Mouse (Mus musculus): ENCODE measurements around the gene Ccdc62. TPM values are rescaled to one million over a fixed set of nuclear protein-coding genes. Genes with fewer than 3 reads are reported as not detected.

Ccdc62 gene
- polyA plus RNA-seq, 2 experiments, result 6.6 to 9.2 TPM

- no peak for DNase-seq (ENCODE audit: low spot score)
- Histone ChIP-seq H3K27ac (replicated peaks; ENCODE audit: low read depth, low read length) (no peak overlapping the region), H3K36me3 (ENCODE audit: control insufficient read depth, insufficient read depth, low read length) (no peaks in the 10 kb centered on the region), H3K9ac (ENCODE audit: low read depth, low read length, severe bottlenecking) (no peak overlapping the region), H3K4me3 (replicated peaks; ENCODE audit: low read length) (no peak overlapping the region), H3K9me3 (ENCODE audit: control insufficient read depth, low read length) (no peaks in the 10 kb centered on the region), H3K4me2 (replicated peaks; ENCODE audit: low read depth, low read length, severe bottlenecking) (no peak overlapping the region), H3K27me3 (ENCODE audit: control insufficient read depth, insufficient read depth, low read length) (no peaks in the 10 kb centered on the region), H3K4me1 (ENCODE audit: control insufficient read depth, insufficient read depth, low read length) (no peaks in the 10 kb centered on the region; the same call in none of the 2 replicates)
- TF ChIP-seq POLR2A (IDR thresholded peaks at IDR 0.05; ENCODE audit: borderline replicate concordance, extremely low read depth, insufficient read depth, insufficient read length), result no peak
- ATAC-seq (ENCODE audit: low FRiP score, low read depth), result no peak
- 68% methylated on average over 5 of the region's 5 CpGs for WGBS
These were observed 47.7 kb downstream of the Ccdc62 start for GRCm38 (mm10) chr5:123978131-123978530.

- Histone ChIP-seq H3K27me3 (ENCODE audit: control insufficient read depth, insufficient read depth, low read length) (no peaks in the 10 kb centered on the region), H3K27ac (replicated peaks; ENCODE audit: low read depth, low read length) (no peak overlapping the region), H3K4me3 (replicated peaks; ENCODE audit: low read length) (no peak overlapping the region), H3K4me2 (replicated peaks; ENCODE audit: low read depth, low read length, severe bottlenecking) (no peak overlapping the region), H3K9me3 (ENCODE audit: control insufficient read depth, low read length) (no peaks in the 10 kb centered on the region), H3K36me3 (ENCODE audit: control insufficient read depth, insufficient read depth, low read length) (no peaks in the 10 kb centered on the region), H3K4me1 (ENCODE audit: control insufficient read depth, insufficient read depth, low read length) (no peaks in the 10 kb centered on the region; the same call in none of the 2 replicates), H3K9ac (ENCODE audit: low read depth, low read length, severe bottlenecking) (no peak overlapping the region)
- no peak for DNase-seq (ENCODE audit: low spot score)
- TF ChIP-seq POLR2A (IDR thresholded peaks at IDR 0.05; ENCODE audit: borderline replicate concordance, extremely low read depth, insufficient read depth, insufficient read length), result no peak
- 57% methylated on average over 18 of the region's 18 CpGs for WGBS
- no peak for ATAC-seq (ENCODE audit: low FRiP score, low read depth)
These were observed 48.9 kb downstream of the Ccdc62 start for GRCm38 (mm10) chr5:123979221-123979979.

- no peak overlapping the region for H3K9ac ChIP-seq (ENCODE audit: low read depth, low read length, severe bottlenecking)
- DNase-seq (ENCODE audit: low spot score), result no peak
- 54% methylated on average over 4 of the region's 4 CpGs for WGBS
- H3K4me2 ChIP-seq (replicated peaks; ENCODE audit: low read depth, low read length, severe bottlenecking), result no peak overlapping the region
- no peaks in the 10 kb centered on the region; the same call in 1 of the 2 replicates for H3K4me1 ChIP-seq (ENCODE audit: control insufficient read depth, insufficient read depth, low read length)
- no peak overlapping the region for H3K4me3 ChIP-seq (replicated peaks; ENCODE audit: low read length)
- TF ChIP-seq POLR2A (IDR thresholded peaks at IDR 0.05; ENCODE audit: borderline replicate concordance, extremely low read depth, insufficient read depth, insufficient read length), result no peak
- no peak for ATAC-seq (ENCODE audit: low FRiP score, low read depth)
- H3K27me3 ChIP-seq (ENCODE audit: control insufficient read depth, insufficient read depth, low read length), result no peaks in the 10 kb centered on the region
- H3K9me3 ChIP-seq (ENCODE audit: control insufficient read depth, low read length), result no peaks in the 10 kb centered on the region
- no peak overlapping the region for H3K27ac ChIP-seq (replicated peaks; ENCODE audit: low read depth, low read length)
- no peaks in the 10 kb centered on the region for H3K36me3 ChIP-seq (ENCODE audit: control insufficient read depth, insufficient read depth, low read length)
These were observed 49.5 kb downstream of the Ccdc62 start for GRCm38 (mm10) chr5:123979980-123980369.

GRCm38 (mm10) chr5:123980521-123981249 lies 50.2 kb downstream of the Ccdc62 start:
- Histone ChIP-seq H3K4me2 (replicated peaks; ENCODE audit: low read depth, low read length, severe bottlenecking) (no peak overlapping the region), H3K27me3 (ENCODE audit: control insufficient read depth, insufficient read depth, low read length) (no peaks in the 10 kb centered on the region), H3K4me3 (replicated peaks; ENCODE audit: low read length) (no peak overlapping the region), H3K36me3 (ENCODE audit: control insufficient read depth, insufficient read depth, low read length) (no peaks in the 10 kb centered on the region), H3K9ac (ENCODE audit: low read depth, low read length, severe bottlenecking) (no peak overlapping the region), H3K4me1 (ENCODE audit: control insufficient read depth, insufficient read depth, low read length) (no peaks in the 10 kb centered on the region; the same call in 1 of the 2 replicates), H3K9me3 (ENCODE audit: control insufficient read depth, low read length) (no peaks in the 10 kb centered on the region), H3K27ac (replicated peaks; ENCODE audit: low read depth, low read length) (no peak overlapping the region)
- WGBS, result 74% methylated on average over 9 of the region's 9 CpGs
- DNase-seq (ENCODE audit: low spot score) (no peak), ATAC-seq (ENCODE audit: low FRiP score, low read depth) (no peak)
- TF ChIP-seq POLR2A (IDR thresholded peaks at IDR 0.05; ENCODE audit: borderline replicate concordance, extremely low read depth, insufficient read depth, insufficient read length), result no peak

GRCm38 (mm10) chr5:123981250-123981554 lies 50.7 kb downstream of the Ccdc62 start:
- Histone ChIP-seq H3K9me3 (ENCODE audit: control insufficient read depth, low read length) (no peaks in the 10 kb centered on the region), H3K36me3 (ENCODE audit: control insufficient read depth, insufficient read depth, low read length) (no peaks in the 10 kb centered on the region), H3K4me2 (replicated peaks; ENCODE audit: low read depth, low read length, severe bottlenecking) (no peak overlapping the region), H3K4me1 (ENCODE audit: control insufficient read depth, insufficient read depth, low read length) (no peaks in the 10 kb centered on the region; the same call in 1 of the 2 replicates), H3K27me3 (ENCODE audit: control insufficient read depth, insufficient read depth, low read length) (no peaks in the 10 kb centered on the region), H3K9ac (ENCODE audit: low read depth, low read length, severe bottlenecking) (no peak overlapping the region), H3K27ac (replicated peaks; ENCODE audit: low read depth, low read length) (no peak overlapping the region), H3K4me3 (replicated peaks; ENCODE audit: low read length) (no peak overlapping the region)
- ATAC-seq (ENCODE audit: low FRiP score, low read depth) (no peak), DNase-seq (ENCODE audit: low spot score) (no peak)
- TF ChIP-seq POLR2A (IDR thresholded peaks at IDR 0.05; ENCODE audit: borderline replicate concordance, extremely low read depth, insufficient read depth, insufficient read length), result no peak
- 71% methylated on average over 6 of the region's 6 CpGs for WGBS
